Mouse (Mus musculus) CD4-positive, CD25-positive, alpha-beta regulatory T cell, adult 4 months (primary cell): ENCODE measurements at regions not wholly inside any gene's neighbourhood (a gene's known extent, or its start where the extent isn't known, plus 50 kb on each side); places are given as distances from the start of the nearest gene placed in this dataset.
"Not testable (repeated sequence)": the region's sequence is repeated elsewhere in the genome, so short reads cannot be mapped to it uniquely, and the experiment has no call there.

ENCODE experiments used
- ATAC-seq: one replicate; pipeline ENCODE4 v1.8.0; 2017

DNA sequence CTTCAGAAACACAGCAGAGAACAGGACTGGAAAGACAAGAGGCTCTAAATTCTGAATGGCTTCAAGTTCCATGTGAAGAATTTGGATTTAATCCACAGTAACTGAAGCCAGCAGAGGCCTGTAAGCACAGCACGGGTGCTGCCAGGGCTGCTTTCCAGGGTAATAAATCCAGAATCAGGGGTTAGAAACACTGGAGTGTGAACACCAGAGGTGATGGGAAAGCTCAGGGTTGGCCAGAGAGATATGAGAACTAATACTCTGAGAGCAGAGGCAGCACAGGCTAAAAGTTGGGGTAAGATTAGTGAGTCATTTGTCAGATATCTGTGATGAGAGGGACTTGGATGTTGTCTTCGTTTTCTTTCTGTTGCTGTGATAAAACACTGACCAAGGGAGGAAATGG is 153.6 kb upstream of the Tmc3 start:
- ATAC-seq, result no peak

DNA sequence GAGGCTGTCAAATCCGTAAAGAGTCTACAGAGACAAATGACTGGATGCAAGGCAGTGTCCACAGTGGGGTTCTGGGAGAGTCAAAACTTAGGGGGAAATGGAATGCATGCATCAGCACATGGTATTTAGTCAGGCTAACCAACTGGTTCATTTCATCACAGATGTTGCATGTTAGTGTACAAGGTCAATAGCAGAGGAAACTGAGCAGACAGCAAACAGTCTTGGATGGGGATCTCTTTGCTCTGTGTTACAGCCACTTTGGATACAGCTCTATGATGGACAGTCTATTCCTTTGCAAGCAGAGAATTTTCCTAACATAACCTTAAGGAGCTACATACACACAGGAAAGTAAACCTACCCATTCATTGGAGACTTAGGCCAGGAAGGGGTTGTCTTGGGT is 151.9 kb upstream of the Tmc3 start:
- no peak for ATAC-seq

DNA sequence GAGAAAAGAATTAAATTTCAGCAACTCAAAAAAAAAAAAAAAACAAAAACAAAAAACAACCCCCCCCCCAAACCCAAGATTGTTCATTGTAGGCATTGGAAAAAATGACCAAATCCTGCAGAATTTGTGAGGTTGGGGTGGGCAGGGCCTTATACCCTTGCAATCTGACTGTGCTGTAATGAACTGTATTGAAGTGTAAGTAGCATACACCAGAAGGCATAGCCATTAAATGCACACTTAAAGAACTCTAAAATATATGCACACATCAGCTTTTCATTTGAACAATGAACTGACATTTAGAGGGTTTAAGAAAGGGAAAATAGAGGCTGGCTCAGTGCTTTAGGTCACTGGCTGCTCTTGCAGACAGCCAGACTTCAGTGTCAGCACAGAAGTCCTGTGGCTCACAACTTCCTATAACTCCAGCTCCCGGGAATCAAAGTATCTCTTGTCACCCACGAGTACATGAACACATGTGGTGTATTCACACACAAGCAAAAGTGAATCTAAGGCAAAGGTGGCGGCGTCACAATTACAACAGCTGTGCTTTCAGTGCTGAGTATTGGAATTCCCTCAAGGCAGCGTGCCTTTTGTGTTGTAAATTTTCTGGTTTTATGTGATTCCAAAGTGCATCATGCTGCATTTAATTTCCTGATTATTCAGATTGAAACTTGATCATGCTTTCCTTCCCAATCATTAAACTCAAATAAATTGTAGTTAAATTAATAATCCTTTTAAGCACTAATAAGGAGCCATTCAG is 150.6 kb upstream of the Tmc3 start:
- ATAC-seq, result no peak

DNA sequence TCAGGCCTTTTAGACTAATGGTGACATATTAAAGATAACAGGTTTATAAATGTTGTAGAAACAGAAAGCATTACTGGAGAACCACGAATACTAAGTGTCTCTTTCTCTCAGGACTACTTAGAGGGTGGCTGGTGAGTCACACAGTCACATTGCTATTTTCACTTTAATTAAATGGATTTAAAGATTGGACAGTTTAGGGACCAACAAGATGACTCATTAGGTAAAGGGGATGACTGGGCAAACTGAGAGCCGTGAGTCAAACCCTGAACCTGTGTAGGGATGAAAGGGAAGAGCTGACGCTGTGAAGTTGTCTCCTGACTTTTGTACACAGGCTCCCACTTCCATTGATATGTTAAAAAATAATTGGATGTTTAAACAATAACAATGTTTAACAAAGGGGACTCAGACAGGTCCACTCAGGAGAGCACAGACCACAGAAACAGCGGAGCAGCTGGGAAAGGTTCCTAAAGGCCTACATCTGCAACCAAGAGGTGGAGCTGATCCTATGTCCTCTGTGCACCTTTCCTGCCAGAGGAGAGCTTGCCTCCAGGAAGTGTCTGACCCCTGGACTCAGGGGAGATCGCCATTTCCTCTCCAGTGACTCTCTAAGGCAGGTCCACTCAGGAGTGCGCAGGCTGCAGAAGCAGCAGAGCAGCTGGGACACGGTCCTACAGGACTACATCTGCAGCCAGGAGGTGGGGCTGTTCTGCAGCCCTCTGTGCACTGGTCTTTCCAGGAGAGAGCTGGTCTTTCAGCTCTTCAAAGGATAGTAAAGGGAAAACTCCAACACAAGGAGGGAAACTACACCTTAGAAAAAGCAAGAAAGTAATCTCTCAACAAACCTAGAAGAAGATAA is 146.0 kb upstream of the Tmc3 start:
- no peak for ATAC-seq

DNA sequence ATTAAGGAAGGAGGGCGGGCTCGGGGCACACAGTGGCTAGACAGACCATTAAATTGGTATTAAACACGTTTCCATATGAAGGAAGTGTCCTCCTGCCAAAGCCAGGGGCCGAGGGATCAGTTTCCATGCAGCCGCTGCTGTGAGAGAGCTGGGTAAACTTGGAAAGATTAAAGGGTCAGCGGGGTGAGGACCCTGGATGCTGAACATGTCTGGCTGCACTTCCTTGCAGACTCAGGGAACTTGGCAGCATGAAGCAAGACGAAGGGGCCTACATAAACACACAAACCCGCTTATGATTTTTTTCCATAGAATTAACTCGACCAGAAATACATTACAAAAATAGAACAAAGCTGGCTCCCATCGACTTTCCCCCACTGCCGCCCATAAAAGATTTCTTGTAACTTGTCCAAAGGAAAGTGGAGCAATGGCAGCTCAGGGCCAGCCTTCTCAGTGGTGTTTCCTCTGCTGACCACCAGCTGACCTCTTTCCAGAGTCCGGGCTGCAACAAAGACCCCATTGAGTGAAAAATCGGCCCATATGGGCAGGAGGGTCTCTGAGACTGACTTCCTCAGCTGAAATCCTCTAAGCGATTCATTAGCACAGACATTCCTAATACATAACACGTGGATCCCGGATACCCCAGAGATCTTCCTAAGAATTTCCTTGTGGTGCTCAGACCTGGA is 141.0 kb upstream of the Tmc3 start:
- no peak for ATAC-seq

DNA sequence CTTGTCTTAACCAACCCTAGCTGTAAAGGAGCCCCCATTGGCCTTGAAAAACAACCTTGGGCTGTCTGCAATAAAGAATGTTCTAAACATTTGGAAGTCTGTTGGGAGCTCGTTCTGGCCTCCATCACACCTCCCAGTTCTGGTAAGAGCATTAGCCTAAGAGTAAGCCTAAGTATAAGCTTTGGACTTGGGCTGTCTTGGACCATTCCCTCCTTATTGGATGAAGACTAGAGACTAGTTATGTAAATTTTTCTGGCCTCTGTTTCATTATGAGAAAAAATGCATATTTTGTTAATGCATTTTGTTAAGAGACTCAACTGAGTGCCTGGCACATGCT is 140.5 kb upstream of the Tmc3 start:
- ATAC-seq, result no peak

DNA sequence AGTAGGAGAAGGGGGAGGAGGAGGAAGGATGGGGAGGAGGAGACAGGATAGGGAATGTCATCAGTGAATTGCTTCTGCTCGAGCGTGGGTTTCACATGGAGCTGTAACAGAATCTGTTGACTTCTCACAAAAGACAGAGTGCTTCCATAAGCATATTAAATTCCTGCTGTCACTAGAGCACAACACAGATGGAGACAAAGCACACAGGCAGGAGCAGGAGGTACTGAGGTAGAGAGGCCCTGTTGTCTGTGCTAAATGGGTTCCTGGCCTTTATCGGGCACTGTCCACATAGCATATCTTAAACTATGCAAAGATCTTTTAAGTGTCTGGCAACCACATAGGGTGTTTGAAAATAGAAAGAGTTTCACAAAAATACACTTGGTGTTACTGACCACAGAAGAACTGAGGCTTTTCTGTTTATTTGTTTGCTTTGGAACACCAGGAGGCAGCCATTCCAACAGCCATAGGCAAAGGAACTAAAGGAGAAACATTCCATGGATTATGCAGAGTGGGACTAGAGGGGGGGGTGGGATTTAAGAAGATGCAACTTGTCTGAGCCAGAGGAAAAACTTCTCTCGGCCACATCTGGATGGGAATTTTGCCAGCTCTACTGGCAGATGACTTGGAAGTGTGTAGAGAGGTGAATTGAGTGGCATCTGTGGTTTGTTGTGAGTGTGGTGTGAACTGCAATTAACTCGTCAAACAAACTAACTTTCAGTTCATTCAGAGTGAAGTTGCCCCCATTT is 139.4 kb upstream of the Tmc3 start:
- no peak for ATAC-seq

DNA sequence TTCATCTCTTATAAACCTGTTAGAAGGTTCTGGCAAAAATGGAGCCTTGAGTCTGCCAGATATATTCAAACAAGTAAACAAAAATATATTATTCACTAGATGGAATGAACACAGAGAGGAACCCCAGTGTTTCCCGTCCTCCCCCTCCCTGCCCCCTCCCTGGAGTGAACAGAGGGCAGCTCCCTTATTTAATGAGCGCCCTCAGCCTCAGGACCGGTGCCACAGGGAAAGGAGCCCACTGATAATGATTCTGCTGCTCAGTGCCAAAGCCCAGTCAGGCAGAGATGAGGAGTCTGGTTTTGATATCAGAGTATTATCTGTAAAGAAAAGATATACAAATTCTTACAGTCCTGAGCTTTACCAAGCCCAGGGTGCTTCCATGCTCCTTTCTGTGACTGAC is 134.4 kb upstream of the Tmc3 start:
- ATAC-seq, result no peak

DNA sequence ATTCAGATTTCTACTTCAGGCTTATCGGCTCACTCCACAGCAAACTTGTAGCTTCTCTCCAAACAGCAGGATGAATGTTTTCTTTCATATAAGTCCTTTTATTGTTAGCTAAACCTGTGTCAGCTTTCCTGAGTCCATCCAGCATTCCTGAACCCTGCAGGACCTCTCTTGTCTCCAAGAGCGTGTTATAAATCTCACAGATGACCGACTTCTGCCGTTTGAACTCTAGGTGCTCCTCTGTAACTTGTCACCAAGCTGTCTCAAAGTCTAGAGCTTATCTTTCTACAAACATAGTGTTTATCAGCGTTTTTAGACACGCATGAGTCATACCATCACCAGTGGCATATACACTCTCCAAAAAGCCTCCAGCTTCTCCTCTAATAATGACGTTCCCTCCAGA is 132.4 kb upstream of the Tmc3 start:
- no peak for ATAC-seq

DNA sequence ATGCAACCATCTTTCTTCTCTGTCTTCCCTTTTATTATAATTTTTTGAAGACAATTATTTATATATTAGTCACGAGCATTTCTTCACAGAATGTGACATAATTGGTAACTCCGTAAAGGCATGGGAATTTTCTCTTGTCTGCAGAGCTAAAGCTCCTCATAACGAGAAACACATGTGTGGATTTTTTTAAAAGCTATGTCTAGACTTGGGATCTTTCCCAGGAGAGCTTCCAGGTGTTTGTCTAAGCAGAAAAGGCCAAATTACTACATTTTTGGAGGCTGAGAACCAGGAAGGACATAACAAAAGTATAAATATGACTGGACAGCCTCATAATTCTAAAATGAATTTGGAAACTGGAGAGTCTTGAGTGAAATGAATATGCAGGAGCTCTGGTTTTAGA is 125.2 kb upstream of the Tmc3 start:
- no peak for ATAC-seq

DNA sequence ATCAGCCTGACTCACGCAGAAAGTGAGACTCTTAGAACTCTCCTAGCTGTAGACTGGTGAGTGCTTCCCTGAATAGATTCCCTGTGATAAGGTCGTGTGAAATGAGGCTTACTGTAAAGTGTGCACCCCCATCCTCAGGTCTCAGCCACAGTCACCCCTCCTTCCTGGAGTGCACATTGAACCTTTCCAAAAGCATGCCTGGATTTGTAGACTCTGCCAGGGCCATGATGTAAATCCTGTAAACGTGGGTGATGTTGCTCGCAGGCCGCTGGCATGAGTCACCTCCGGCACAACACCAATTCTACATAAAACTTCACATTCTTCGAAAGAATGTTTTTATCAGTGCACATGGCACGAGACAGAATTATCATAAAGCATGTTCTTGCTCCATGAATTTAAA is 117.7 kb upstream of the Tmc3 start:
- ATAC-seq, result no peak

DNA sequence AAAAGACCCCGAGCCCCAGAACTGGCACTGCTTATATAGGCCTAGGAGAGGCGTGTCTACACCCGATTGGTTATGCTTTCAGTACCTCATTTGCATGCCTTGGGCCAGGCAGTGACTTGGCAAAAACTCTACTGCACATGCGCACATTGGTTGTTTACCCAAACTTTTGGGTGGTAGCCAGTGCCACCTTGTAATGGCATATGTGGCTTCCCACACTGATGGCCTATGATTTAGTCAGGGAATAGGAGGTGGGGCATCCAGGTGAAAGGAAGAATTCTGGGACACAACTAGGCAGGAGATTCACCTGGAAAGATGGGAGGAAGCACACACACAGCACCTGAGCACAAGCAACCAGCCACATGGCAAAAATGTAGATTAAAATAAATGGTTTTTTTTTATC is 114.9 kb upstream of the Tmc3 start:
- ATAC-seq, result not testable (repeated sequence)

DNA sequence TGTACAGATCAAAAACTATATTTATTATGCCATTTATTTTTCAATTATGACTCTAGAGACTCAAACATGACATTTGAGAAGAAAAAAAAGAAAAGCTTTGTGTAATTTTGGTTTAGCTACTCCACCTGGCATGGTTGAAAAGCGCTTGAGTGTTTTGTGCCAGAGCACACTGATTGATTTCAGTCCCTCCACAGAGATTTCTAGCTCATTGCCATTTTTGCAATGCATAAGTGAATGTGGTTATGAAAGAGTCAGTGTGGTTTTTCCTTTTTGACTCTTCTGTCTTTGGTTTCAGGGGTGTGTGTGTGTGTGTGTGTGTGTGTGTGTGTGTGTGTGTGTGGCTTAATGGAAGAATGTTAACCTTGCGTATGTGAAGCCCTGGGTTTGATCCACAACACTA is 113.6 kb upstream of the Tmc3 start:
- ATAC-seq, result no peak

DNA sequence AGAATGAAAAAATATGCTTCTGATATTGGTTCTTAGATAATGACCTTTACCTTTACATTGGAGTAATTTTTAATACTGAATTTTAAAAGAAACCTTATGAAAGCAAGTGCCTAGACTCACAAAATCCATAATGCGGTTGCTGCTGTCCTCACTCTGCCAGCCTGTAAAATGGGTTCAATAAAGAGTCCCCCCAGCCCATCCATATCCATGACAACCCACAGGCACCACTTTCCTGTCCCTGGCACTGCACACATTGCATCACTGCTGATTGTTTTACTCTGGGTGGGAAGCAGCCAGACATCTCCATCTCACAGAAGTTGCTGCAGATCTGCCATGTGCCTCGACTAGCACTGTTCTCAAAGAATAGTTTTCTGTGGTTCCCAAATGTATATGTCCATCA is 110.3 kb upstream of the Tmc3 start:
- no peak for ATAC-seq

DNA sequence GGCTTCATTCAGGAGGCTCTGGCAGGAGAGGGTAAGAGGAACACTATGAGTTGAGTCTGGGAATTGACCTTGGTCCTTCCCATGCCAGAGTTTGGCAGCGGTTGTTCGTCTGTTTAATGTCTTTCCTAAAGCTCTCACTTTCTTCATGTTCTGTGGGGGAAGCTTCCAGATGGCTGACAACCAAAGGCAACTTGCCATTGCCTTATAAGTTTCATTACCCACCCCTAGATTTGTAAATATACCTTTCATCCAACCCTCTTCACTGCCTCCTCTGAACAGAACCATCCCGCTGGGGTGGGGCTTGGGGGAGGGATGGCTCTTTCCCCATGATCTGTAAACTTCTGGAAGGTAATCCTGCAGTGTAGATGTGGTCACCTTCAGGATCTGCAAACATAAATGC is 109.7 kb upstream of the Tmc3 start:
- ATAC-seq, result no peak

DNA sequence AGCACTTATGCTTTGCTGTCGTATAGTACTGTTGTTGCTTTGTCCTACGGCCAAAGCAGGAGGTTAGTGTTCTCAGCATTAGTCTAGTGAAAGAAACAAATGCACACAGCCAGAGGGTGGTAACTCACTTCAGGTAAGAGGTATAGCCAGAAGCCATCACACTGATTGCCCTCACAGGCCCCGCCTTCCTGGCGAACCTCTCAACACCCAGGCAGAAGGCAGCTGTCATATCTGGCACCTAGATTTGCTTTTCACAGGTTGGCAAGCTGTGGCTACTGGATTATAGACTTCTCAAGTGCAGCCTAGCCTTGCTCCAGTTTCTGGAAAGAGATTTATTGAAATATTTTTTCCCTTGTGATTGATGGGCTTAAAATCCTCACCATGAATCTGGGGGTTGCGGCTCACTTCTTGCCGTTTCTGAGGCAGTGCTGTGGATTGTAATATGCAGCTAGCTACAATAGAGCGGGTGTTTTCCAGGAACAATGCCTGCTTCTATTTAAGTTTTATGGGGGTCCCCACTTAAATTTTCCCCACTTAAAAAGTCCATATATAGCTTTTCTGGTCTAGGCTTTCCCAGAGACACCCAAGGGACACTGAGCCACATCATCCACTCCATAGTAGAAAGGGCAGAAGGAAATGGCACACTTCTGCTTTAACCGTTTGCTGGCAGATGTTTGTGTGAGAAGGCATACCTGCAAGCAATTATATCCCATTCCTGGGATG is 109.1 kb upstream of the Tmc3 start:
- no peak for ATAC-seq

DNA sequence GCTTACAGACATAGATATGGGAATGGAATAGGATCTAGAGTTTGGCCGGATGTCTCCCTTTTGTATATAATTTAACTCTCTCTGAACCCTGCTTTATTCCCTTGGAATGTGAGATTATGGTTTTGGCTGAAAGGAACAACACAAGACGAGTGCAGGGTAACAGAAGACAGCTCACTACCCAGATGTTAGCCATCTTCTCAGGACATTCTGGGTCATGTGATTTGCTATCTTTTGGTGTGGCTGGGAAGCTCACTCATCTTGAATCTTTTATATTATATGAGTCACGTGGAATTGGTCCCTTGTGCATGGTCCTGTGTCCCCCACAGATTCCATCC is 108.6 kb upstream of the Tmc3 start:
- ATAC-seq, result no peak

DNA sequence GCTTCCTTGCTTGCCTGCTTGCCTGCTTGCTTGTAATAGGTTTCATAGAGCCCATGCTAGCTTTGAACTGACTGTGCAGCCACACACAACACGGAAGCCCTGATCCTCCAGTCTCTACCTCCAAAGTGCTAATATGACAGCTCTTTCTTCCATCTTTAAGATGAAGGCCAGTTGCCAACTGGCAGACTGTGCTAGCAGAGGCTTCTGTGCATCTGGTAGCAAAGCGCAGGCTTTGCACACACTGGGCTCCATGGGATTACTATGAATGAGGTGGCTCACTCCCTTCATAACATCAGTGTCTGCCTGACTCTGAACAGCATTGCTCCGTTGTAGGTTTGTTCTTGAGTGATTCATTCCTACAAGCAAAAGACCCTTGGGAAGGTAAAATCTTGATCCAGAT is 107.9 kb upstream of the Tmc3 start:
- ATAC-seq, result no peak

DNA sequence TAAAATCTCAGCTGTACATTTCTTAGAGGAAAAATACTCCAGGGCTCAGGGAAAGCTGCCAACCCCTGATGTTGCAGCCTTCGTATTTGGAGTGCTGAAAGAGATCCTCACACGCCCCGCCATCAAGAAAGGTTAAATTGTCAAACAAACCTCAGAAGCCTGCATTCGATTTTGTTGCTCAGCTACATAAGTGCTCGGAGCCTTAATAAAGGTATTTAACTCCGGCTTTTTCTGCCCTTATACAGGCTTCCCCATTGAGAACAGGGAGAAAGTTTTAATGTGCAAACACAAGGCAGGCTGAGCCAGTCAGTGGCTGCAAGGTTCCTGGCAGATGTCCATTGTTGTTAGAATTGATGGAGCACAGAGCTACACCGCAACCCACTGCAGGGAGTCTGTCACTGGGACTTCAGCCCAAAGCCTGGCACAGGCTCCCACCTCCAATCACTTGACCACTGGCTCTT is 107.0 kb upstream of the Tmc3 start:
- ATAC-seq, result no peak

DNA sequence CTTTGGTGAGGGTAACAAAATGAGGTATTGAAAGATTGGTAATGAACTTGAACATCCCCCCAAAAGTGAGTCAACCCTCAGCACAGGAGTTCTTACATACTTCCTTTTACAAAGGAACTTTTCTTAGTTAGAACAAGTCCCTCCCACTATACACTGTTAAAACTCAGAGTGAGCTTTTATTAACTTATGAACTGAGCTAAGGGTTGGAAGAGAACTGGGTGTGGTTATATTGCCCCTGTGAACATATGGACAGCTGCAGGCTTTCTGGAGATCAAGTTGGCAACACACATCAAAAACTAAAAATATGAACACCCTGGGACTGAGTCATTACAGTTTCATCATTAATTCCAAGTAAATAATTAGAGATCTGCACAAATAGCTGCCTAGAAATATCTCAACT is 103.1 kb upstream of the Tmc3 start:
- no peak for ATAC-seq

DNA sequence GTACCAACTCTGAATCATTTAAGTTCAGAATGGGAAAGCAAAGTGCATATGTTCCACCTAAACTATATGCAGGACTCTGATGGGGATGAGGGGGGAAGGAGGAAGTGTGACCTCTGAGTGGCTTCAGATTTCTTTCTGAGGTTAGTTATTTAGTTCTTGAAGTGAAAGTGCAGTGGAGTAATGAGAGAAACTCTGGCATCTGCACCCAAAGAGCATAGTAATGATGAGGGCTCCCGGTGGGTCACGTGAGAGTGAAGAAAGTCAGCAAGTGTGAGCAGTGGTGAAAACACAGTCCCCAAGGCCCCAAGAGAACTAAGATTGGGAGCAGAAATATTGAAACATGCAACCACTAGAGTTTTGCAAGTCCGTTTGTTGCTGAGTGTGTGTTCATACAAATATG is 102.5 kb upstream of the Tmc3 start:
- no peak for ATAC-seq

DNA sequence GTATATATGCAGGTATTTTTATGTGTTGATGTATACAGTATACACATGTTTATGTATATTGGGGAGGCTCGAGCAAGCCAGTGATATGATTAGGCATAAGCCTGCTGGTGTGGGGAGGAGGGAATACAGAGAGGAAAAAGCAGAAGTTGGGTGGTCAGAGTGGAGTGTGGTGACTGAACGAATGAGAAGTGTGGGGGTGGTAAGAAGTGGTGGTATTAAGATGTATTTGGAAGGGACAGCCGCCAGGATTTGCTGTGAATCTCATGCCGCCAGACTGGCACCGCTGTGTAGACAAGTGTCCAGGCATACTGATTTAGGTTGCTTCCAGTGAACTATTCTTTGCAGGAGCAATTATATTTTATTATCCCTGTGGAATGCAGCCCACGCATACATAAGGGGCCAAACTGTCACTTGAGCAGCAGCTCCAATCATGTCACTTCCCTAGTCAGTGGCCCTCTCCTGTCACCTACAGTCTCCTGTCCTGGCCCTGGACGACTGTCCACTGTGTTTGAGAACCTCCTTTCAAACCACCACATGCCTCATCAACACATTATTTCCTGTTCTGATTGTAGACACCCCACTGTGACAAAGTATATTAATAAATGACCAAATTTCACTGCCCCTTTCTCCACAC is 101.9 kb upstream of the Tmc3 start:
- ATAC-seq, result no peak
